Mouse (Mus musculus) forelimb bud, embryonic 11.5 days (tissue): ENCODE measurements at regions not wholly inside any gene's neighbourhood (a gene's known extent, or its start where the extent isn't known, plus 50 kb on each side); places are given as distances from the start of the nearest gene placed in this dataset.

Experiments used
- DNase-seq: peaks from one replicate; pipeline ENCODE4 v3.0.0-alpha.2; 2012; ENCODE audit warnings: low read depth, low spot score

DNA sequence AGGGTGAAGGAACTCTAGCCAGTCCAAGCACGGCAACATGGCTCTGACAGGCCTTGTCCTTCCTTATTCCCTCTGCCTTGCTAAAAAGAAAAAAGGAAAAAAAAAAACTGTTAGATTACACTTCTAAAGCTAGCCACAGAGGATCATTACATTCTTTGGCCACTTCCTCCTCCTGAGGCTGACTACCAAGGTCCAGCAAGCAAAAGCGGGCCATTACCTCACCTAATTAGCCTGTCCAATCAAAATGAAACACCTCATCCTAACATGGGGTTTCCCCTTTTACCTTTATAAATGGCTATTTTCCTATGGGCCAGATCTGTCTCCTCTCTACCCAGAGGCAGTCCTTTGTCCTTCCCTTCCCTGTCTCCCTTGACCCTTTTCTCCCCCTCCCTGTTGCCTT, 102.2 kb downstream of the Pih1h3b start:
- DNase-seq = no peak

DNA sequence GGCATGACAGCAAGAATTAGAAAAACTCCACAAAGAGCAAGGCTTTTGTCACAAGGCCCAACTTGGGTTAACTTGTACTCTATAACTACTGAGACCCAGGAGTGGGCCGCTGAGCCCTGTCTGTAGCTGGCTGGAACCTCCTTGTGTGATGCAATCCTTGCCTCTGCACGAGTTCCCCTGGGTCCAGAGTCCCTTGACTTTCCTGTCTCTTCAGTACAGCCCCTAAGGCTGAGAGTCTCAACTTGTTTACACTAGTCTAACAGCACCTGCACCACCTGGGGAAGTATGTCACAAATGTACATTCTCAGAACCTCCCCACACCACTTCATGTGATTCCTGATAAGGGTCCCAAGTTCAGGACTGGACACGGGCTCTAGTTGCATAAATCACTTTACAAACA, 103.3 kb downstream of the Pih1h3b start:
- no peak for DNase-seq

DNA sequence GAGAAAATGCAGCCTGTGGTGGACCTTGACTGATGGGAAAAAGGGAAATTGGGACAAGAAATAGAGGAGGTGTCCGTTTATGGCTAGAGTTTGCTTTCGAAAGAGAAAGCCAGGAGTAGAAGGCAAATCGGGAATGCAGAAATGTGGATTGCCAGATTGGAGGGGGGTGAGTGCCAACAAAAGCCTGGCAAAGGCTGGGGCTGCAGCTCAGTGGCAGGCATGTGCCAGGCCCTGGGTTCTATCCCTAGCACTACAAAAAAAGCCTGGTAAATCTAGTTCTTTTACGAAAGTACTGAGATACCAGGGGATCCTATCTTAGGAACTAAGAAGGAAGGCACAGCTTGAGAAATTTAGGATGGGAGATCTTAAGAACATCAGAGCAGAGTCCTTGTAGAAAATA, 117.2 kb downstream of the Pih1h3b start:
- no peak for DNase-seq

DNA sequence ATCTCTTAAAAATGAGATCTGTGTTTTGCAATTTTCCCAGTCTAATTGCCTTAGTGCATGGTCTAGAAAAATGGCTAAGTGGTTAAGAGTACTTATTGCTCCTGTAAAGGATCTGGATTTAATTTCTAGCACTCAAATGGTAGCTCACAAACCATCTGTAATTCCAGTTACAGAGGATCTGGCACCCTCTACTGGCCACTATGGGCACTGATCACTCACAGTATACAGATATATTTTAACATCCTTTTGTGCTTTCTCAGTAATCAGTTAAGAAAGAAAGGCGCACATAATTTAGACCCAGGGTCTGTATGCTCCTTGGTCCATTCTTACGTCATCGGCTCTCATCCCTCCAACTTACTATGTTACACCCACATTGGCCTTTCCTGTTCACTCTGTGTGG, 120.3 kb downstream of the Pih1h3b start:
- no peak for DNase-seq

DNA sequence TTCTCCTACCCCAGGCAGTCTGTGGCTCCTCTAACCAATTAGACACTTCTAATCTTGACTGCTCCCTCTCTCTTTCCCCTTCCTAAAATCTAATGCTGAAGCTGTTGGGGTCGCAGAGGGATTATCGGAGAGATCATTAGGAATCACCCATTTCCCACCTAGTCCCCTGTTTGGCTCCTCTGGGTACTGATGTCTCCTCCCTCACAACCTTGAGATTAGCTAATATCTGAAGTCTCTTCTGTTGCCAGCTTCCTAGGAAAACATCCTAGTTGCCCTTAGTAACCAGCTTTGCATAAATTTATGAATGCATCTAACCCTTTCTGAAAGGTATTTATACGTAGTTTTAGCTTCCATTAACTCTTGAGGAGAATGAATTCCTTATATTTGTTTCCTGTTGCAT, 138.4 kb upstream of the Frmpd3 start:
- DNase-seq = no peak

DNA sequence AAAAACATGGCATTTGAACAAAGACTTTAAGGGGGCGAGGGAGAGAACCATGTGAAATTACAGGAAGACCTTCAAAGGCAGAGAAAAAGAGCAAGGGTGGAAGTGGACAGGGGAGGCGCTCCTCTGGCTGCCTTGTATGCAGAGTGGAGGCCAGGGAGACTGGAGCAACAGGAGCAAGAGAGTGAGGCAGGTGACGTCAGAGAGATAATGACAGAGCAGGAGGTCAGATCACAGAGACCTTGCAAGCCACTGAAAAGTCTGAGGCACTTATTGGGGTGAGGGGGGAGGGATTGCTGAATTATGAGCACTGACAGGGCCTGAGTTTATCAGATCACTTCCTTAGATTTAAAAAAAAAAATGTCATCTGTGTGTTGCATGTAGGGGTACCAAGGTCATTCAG, 133.3 kb upstream of the Frmpd3 start:
- DNase-seq = no peak

DNA sequence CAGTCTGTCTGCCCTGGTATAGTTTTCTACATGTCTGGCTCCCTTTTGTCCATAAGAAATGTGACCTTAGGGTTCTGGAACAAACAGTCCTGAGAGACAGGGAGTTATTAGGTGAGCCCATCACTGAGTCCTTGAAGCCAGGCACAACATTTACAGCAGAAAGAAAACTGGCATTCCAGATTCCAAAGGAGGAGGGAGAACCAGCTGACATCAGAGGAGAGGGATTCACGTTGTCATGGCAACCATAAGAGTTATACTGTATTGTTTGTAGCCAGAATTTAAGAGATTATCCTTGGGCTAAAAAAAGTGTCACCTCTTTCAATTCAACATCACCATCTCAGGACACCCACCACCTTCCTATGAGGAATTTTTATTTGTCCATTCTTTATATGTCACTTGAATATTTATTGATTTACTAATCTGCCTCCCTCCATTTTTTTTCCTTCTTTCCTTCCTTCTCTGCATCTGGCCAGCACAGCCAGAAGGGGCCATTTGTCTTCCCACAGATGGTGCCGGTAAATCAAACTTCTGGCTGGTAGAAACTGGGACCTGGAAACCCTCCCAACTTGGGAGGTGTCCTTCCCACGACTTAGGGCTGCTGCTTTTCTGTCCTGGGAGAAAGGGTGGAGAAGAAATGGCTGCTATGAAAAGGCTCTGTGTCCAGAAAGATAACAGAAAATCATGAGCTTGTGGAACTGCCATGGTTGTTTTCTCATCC, 129.3 kb upstream of the Frmpd3 start:
- DNase-seq = peak; percentile 2

DNA sequence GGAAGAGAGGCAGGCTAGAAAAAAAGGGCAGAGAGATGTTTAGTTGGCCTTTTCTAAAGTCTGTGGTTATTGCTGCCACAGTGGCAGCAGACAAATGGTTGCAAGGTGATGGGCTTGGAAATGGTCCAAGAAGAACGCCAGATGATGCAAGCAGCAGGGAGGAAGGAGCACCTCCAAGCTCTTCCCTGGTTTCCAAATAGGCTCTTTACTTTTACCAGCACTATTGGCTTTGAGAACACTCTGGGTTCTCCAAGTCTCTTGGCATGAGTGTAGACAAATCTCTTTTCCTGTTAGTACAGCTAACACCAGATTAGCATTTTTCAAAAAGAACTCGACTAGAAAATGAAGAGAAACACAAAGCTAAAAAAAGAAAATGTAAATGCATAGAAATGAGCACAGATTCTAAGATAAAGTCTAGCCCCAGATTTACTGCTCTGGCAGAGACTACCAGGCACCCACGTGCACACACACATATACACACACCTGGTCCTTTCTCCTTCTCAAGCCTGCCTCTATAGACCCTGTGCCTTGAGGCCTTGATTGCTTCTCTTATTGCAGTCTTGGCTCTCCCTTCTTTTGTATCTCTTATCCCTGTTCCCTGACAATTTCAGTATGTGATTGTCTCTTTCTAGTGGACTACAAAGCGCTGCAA, 127.7 kb upstream of the Frmpd3 start:
- no peak for DNase-seq

DNA sequence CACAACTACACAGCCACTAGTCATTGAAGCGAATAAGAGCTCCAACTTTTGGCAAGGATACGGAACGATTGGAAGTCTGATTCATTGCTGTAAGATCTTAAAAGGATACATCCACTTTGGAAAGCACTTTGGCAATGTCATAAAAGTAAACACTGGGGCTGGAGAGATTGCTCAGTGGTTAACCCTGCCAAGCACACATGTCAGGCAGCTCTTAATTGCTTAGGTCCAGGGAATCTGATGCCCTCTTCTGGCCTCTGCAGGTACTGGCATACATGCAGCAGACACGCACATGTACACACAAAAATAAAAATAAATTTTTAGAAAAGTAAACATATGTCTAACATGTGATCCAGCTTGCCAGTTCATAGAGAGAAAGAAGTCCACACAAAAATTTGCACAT, 86.3 kb upstream of the Frmpd3 start:
- no peak for DNase-seq

DNA sequence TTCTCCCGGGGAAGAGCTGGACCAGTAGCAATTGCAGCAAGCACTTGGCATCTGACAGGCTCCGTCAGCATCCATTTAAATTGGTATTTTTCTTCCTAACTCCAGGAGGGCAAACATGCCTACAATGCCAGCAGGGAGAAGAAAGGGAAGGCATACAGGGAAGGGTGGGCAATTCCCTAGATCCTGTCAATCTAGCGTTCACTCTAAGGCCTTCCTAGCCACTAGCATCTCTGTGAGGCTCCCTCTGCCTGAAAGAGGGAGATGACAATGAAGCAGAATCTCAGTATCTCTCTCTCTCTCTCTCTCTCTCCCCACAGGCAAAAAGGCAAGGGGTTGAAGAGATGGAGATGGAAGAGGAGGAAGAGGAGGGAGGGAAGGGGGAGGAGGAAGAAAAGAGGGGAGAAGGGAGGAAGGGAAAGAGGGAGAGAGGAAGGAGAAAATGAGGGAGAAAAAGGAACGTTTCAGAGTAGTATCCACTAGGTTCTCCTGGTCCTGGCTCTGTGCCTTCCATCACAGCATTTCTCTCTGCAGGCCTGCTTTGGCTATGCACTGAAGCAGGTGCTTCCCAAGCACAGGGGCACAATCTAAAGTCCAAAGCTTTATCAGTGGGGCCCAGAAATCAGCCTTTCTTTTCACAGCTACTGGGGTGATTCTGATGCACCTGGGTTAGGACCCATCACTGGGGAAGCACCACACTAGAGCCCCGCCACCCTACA, 72.2 kb upstream of the Frmpd3 start:
- DNase-seq = no peak

DNA sequence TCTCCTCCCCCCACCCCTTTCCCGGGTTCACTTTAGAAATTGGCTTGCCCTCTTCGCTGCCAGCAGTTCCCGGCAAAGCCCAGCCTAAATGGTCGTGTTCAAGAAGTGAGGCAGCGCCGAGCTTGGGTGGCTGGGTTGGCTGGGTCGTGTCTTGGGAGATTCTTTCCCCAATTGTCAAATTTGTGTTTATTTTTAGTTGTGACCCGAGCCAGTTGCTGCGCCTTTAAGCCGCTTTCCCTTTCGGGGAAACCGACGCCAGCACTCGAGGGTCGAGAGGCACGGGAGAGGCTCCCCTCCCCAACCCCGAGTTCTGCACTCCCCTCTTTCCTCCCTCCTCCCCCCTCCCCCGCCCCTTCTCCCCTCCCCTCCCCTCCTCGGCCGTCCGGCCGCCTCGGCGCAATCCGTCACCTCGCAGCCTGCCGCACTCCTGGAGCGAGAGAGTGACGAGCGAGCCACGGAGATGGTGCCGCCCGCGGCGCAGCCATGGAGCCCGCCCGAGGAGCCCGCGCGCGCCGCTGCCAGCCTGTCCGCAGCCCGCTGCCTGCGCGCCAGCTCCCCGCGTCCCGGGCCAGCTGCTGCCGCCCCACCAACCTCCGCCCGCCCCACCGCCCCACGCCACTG, 64.6 kb upstream of the Frmpd3 start:
- DNase-seq = no peak

DNA sequence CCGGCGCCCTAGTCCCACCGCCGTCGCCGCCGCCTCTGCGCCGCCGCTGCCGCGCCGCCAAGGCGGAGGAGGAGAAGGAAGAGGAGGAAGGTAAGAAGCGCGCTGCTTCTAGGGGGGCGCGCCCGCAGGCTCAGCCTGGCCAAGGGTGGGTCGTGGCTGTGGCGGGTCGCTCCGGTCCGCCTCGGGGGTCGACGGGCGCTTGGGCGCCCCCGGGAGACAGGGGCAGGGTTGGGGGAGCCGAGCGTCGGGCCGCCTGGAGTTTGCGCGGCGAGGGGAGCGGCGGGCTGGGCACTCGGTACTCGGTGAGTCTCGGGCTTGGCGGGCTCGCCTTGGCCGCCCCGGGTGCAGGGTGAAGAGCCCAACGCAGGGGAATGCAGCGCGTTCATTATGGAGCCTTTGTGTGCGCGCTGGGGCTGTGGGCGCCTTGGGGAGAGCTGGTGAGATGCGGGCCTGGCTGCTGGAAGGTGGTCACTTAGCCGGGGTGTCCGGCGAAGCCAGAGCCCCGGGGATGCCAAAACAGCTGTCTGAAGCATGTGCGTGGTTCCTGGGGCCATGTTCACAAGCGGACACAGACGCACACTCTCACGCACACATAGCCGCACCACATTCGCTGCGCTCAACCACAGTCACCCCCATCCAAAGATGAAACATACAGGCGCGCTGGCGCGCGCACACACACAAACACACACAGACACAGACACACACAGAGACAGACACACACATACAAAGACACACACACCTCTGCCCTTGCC, 63.9 kb upstream of the Frmpd3 start:
- DNase-seq = no peak

DNA sequence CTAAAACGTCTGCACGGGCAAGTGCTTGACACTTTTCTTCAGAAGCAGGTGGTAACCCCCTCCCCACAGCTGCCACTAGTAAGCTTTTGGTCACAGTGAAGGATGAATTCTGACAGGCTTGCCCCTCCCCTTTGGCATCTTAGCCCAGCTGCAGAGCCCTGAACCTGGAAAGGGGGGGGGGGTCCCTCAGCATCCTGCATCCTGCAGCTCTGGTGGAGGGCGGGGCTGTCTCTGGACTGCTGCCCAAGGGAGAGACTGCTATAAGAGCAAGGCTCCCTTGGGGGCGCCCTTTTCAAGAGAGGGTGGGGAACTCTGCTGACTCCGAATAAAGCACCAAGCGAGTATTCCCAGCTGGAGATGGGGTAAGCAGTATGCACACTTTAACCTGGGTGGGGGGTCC, 62.8 kb upstream of the Frmpd3 start:
- no peak for DNase-seq

DNA sequence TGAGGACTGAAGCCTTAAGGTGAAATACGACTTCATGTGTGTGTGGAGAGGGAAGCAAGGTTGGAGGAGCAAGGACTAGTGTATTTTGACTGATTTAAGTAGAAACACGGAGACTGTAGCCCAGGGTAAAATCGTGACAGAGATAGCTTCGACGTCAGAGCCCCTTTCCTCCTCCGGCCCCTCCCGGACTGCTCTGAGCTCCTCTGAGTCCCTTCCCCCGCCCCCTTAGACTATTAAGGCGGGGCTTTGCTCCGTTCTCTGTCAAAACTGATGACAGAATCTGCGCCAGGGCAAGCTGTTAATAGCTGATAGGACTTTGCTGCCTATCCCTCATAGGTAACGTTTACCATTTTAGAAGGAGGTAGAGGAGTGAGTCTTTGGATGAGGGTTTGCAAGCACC, 62.0 kb upstream of the Frmpd3 start:
- no peak for DNase-seq
